Comparison of ENCODE assay signal across 8 mouse cellular contexts in the genomic region with DNA sequence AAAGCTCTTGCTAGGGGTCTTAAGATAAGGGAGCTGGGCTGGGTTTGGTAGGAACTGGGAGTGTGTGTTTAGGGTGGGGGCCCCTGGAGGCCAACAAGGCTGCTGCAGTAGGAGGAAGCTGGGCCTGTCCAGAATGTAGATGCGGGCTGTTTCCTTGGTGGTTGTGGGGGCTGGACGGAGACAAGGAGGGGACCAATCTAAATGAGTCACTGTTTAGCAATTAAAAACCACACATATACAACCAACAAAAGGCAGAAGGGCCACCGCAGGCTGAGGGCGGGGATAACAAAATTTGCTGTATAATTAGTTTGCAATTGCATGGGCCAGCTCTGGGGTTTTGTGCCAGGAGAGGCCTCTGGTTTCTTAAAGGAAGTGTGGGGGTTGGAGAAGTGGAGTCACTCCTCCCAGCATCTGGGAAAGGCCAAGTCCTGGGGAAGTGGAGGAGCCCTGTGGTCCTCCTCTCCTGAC. TPM values are rescaled to one million over a fixed set of nuclear protein-coding genes. Genes with fewer than 3 reads are reported as not detected.
DNase-seq lines count a peak whose midpoint lies in the region; ATAC-seq and TF ChIP-seq lines count a peak whose summit lies in the region.

No protein-coding gene starts in this region.

- peak; percentile 87 for DNase-seq in 3134 (ENCODE audit: extremely low read depth, insufficient read length, low spot score)
- peak; percentile 69 for DNase-seq in CD4-positive helper T cell, adult 2 months (ENCODE audit: low read depth, low spot score)
- DNase-seq in heart, postnatal 0 days (ENCODE audit: low spot score): peak; percentile 76
- DNase-seq in kidney, postnatal 14 days: peak; percentile 78
- no peak for DNase-seq in stomach, postnatal 0 days (ENCODE audit: low spot score)
- no peak for DNase-seq in cerebellum, postnatal 36 days

- 3% methylated on average over 4 of the region's 4 CpGs for WGBS in heart, postnatal 0 days
- 4% methylated on average over 4 of the region's 4 CpGs for WGBS in macrophage (ENCODE audit: missing documents)
- 0% methylated on average over 4 of the region's 4 CpGs for WGBS in stomach, postnatal 0 days

- no peak for TF ChIP-seq POLR2A in embryonic fibroblast, embryonic 13.5 days (IDR thresholded peaks at IDR 0.05; ENCODE audit: low read depth, low read length)

- peaks cover 30% of the 10 kb centered on the region for H3K36me3 ChIP-seq in heart, postnatal 0 days (replicated peaks; ENCODE audit: control insufficient read depth, insufficient read depth, low read length)
- peaks cover 5% of the 10 kb centered on the region; the same call in 1 of the 2 replicates for H3K36me3 ChIP-seq in macrophage (ENCODE audit: inconsistent target)
- H3K36me3 ChIP-seq in stomach, postnatal 0 days (ENCODE audit: control insufficient read depth, insufficient read depth, low read length): peaks cover 12% of the 10 kb centered on the region

- no peaks in the 10 kb centered on the region for H3K27me3 ChIP-seq in heart, postnatal 0 days (ENCODE audit: control insufficient read depth, insufficient read depth, low read length)
- H3K27me3 ChIP-seq in stomach, postnatal 0 days (ENCODE audit: control insufficient read depth, insufficient read depth, low read length): no peaks in the 10 kb centered on the region

- TF ChIP-seq CTCF in embryonic fibroblast, embryonic 13.5 days (IDR thresholded peaks at IDR 0.05; ENCODE audit: borderline replicate concordance, insufficient read depth, low read length): no peak
- peak; percentile 24 for TF ChIP-seq CTCF in heart, postnatal 0 days (IDR thresholded peaks at IDR 0.05; ENCODE audit: low read depth)
- TF ChIP-seq CTCF in stomach, postnatal 0 days (IDR thresholded peaks at IDR 0.05; ENCODE audit: low read depth): peak; percentile 58

- peak overlapping the region; percentile 94 for H3K27ac ChIP-seq in embryonic fibroblast, embryonic 13.5 days (ENCODE audit: insufficient read depth, low read length)
- H3K27ac ChIP-seq in heart, postnatal 0 days (ENCODE audit: low read depth): peak overlapping the region; percentile 100
- peak overlapping the region; percentile 99 for H3K27ac ChIP-seq in macrophage
- H3K27ac ChIP-seq in stomach, postnatal 0 days (replicated peaks): peak overlapping the region; percentile 100

- H3K9me3 ChIP-seq in heart, postnatal 0 days (replicated peaks; ENCODE audit: control insufficient read depth, low read length): no peaks in the 10 kb centered on the region
- no peaks in the 10 kb centered on the region for H3K9me3 ChIP-seq in stomach, postnatal 0 days (ENCODE audit: control insufficient read depth, low read length)

- H3K4me1 ChIP-seq in embryonic fibroblast, embryonic 13.5 days (ENCODE audit: control insufficient read depth, insufficient read depth, low read length): peaks cover 19% of the 10 kb centered on the region
- peaks cover 43% of the 10 kb centered on the region for H3K4me1 ChIP-seq in heart, postnatal 0 days (ENCODE audit: control insufficient read depth, insufficient read depth)
- H3K4me1 ChIP-seq in stomach, postnatal 0 days (replicated peaks; ENCODE audit: control insufficient read depth, insufficient read depth): peaks cover 29% of the 10 kb centered on the region

- H3K9ac ChIP-seq in heart, postnatal 0 days (replicated peaks; ENCODE audit: low read depth, low read length): peak overlapping the region; percentile 99
- H3K9ac ChIP-seq in stomach, postnatal 0 days (ENCODE audit: low read length): peak overlapping the region; percentile 99

- H3K79me2 ChIP-seq in macrophage (ENCODE audit: inconsistent target): peaks cover 66% of the 10 kb centered on the region

- H3K4me2 ChIP-seq in heart, postnatal 0 days (ENCODE audit: low read depth, low read length): peak overlapping the region; percentile 85
- peak overlapping the region; percentile 91 for H3K4me2 ChIP-seq in stomach, postnatal 0 days (replicated peaks; ENCODE audit: low read depth)

- TF ChIP-seq EP300 in heart, postnatal 0 days (IDR thresholded peaks at IDR 0.05; ENCODE audit: low read depth): no peak
- peak; percentile 93 for TF ChIP-seq EP300 in stomach, postnatal 0 days (optimal IDR thresholded peaks at IDR 0.05)

- peak overlapping the region; percentile 76 for H3K4me3 ChIP-seq in embryonic fibroblast, embryonic 13.5 days (ENCODE audit: insufficient read depth, low read length)
- H3K4me3 ChIP-seq in heart, postnatal 0 days (ENCODE audit: low read depth, low read length): peak overlapping the region; percentile 93
- H3K4me3 ChIP-seq in macrophage (ENCODE audit: inconsistent target): peak overlapping the region; percentile 92
- H3K4me3 ChIP-seq in stomach, postnatal 0 days (ENCODE audit: low read depth, low read length): peak overlapping the region; percentile 97

- ATAC-seq in heart, postnatal 0 days (ENCODE audit: insufficient read depth, low read depth): peak; percentile 1
- peak; percentile 0; the same call in 1 of the 2 replicates for ATAC-seq in stomach, postnatal 0 days (ENCODE audit: low FRiP score, low TSS enrichment)

RNA-seq across cellular contexts. Expression of gene Trim8, which starts 2.6 kb away (rescaled TPM):
- polyA plus RNA-seq in embryonic fibroblast, embryonic 13.5 days (2011; ENCODE audit: insufficient read length, low read depth, missing spikeins): 22.1 and 25.9 TPM in 2 replicates
- 35.9 and 48.3 TPM in 2 replicates for total RNA-seq in heart, postnatal 0 days (2014; rRNA removed; ENCODE audit: low replicate concordance)
- polyA plus RNA-seq in heart, postnatal 0 days (2015; fragmentation: Nextera tagmentation; extraction: Ambion mirVana): 14.3 and 14.6 TPM in 2 replicates
- 10 to 100 TPM; 15.9 to 99.6 (median 53.2) TPM for total RNA-seq in macrophage (2018; cell fraction: chromatin; rRNA removed)
- total RNA-seq in macrophage (2018; cell fraction: cytosol; rRNA removed): 100 to 1,000 TPM in 1 of 26 experiments, 10 to 100 TPM in 25; 25.7 to 101 (median 73.3) TPM
- total RNA-seq in macrophage (2018; cell fraction: nucleus; rRNA removed): 100 to 1,000 TPM in 4 of 26 experiments, 10 to 100 TPM in 22; 24.4 to 126 (median 65.5) TPM
- polyA plus RNA-seq in macrophage (2018): 33.5 to 58.8 TPM (median 46.5 TPM) in 3 replicates
- polyA plus RNA-seq in stomach, postnatal 0 days (2015; fragmentation: Nextera tagmentation; extraction: Ambion mirVana): 15.1 and 16.4 TPM in 2 replicates

Comparison
In these comparisons a context has a peak if more than half of its experiments do, and no peak if none do; other contexts are left out.
1. DNase-seq: peak in 3134 (single experiment), CD4-positive helper T cell, adult 2 months (single experiment), heart, postnatal 0 days (single experiment) and kidney, postnatal 14 days (single experiment); none in stomach, postnatal 0 days (single experiment) and cerebellum, postnatal 36 days (0 of 2).
2. Peak in every context shown above with its lines, with median percentiles within 50 percentile points of each other: H3K27ac ChIP-seq and H3K4me3 ChIP-seq.